Mouse (Mus musculus) naive thymus-derived CD4-positive, alpha-beta T cell, adult 5 months (primary cell): ENCODE measurements around the gene Trdmt1. TPM values are rescaled to one million over a fixed set of nuclear protein-coding genes. Genes with fewer than 3 reads are reported as not detected.

ENCODE experiments used
- polyA plus RNA-seq: library from polyadenylated mRNA; unstranded; fragments of 100-300 nt; shearing (Covaris generic); gene quantifications from one replicate; pipeline ENCODE4 v1.2.1, GENCODE M21; 2017

Trdmt1 gene
- polyA plus RNA-seq: 8.0 TPM

DNA sequence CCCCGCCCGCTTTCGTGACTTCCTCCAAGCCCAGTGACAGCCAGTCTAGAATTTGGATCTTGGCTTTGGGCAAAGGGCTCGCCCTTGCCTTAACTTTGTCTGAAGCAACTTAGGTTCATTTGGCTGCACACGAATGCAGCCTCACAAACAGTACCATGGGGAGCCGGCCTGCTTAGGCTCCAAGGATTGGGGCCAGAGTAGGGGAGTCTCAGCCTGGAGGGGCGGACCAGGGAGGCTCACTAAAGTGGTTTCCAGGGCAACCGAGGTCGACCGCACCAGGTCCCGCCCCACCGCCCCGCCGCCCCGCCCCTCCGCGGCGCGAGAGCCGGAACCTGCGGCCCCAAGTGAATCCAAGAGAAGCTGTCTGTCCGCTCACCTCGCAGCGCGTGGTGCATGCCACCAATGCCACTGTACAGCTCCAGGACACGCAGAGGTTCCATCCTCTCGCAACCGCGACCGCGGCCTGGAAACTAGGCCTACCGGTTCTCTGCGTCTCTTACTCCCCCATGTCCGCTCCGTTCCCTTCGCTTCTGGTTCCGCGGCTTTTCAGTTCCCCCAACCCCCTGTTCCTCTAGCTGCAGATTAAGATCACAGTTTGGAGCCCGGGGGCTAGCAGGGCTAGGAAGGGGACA lies at the start of gene Trdmt1:
Gene Trdmt1, minus strand, starts transcription at position 476 of the 632 bp plus-strand sequence.

DNA sequence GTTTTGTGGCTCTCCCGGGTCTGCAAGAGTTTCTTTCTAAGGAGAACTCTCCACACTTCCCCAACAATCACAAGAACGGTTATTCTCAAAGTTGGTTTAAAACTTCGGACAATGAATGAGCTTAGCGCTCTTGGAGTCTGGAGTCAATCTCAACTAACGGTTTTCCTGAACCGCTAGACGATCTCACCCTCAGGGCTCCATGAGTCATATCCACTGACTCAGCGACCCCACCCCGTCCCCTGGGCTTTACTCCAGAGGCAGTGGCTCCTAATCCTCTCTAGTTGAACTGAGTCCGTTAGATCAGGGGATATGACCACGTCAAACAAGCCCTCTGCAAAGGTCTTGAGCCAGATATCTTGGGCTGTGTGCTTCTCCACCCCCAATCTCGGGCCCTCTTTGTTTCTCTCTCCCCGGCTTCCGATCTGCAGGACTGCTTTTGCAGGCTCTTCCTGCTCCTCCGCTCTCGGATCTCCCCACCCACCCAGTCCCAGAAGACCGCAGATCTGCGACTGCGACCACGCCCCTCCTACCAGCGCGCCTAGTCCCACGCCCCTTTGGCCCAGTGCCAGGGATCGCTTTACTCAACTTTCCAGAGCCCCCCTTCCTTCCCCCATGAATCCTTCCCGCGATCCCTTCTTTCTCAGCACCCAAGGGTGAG lies 29.1 kb upstream of the Trdmt1 start, which contains the start of gene Vim:
Gene Vim, plus strand, starts transcription at position 520 of the 658 bp plus-strand sequence.

DNA sequence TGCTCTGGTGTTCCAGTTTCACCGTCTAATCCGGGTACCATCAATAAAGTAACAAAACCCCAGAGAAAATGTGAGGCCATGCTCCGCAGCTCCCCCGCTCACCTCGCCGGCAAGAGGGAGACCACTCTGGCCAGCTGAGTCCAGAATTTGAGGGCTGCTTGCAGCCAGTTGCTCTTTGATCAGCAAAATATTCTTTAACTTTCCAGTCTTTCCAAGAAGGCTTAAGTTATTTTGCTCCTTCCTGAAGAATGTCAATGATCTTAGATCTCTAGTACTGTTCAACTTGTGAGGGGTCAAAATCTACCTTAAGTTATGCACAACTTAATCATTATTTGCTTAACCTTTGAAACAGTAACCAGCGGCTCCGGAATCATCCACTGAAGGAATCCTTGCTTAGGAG lies 52.7 kb downstream of the Trdmt1 start, which contains the start of gene Cubn:
Gene Cubn, minus strand, starts transcription at position 80 of the 400 bp plus-strand sequence.

Other genes starting within 250 kb of the Trdmt1 start
- gene Cubn, start 52.9 kb downstream of the Trdmt1 start, polyA plus RNA-seq: not detected
- 76.1 TPM for gene Vim, start 29.3 kb upstream of the Trdmt1 start, polyA plus RNA-seq
- 108 TPM for gene St8sia6, start 249.4 kb upstream of the Trdmt1 start, polyA plus RNA-seq